Mouse (Mus musculus): ENCODE measurements around the gene Slc2a4. TPM values are rescaled to one million over a fixed set of nuclear protein-coding genes. Genes with fewer than 3 reads are reported as not detected.

Gene Slc2a4
- polyA plus RNA-seq (2014; fragmentation: Nextera tagmentation; extraction: Ambion mirVana) = 2.2 and 2.3 TPM in 2 replicates

- H3K9me3 ChIP-seq (ENCODE audit: control insufficient read depth, low read length) = no peaks in the 10 kb centered on the region
- H3K4me1 ChIP-seq (replicated peaks; ENCODE audit: control insufficient read depth, insufficient read depth, low read length) = peaks cover 6% of the 10 kb centered on the region; the same call in 1 of the 2 replicates
- H3K27ac ChIP-seq = no peak within 1 kb of the TSS; the same call in 1 of the 2 replicates
- WGBS = under 1% methylated on average over 34 of the region's 34 CpGs
- peaks cover 13% of the 10 kb centered on the region for H3K27me3 ChIP-seq (ENCODE audit: control insufficient read depth, insufficient read depth, low read length)
- no peaks in the 10 kb centered on the region; the same call in 1 of the 2 replicates for H3K36me3 ChIP-seq (replicated peaks; ENCODE audit: control insufficient read depth, insufficient read depth)
- DNase-seq (ENCODE audit: low spot score) (peak; percentile 82), ATAC-seq (ENCODE audit: low FRiP score) (peak; percentile 92)
- peak within 1 kb of the TSS; percentile 42; the same call in 1 of the 2 replicates for H3K9ac ChIP-seq
- peak within 1 kb of the TSS; percentile 40 for H3K4me3 ChIP-seq (replicated peaks; ENCODE audit: low read length)
- H3K4me2 ChIP-seq (replicated peaks) = peak within 1 kb of the TSS; percentile 58
Observed at GRCm38 (mm10) chr11:69948066-69948762, at the start of gene Slc2a4. Slc2a4 (minus strand) TSS chr11:69948188.

GRCm38 (mm10) chr11:69997070-69997509 lies 49.1 kb upstream of the Slc2a4 start:
- H3K4me3 ChIP-seq (replicated peaks; ENCODE audit: low read length) = peak overlapping the region; percentile 61
- WGBS = 1% methylated on average over 40 of the region's 44 CpGs
- H3K27me3 ChIP-seq (ENCODE audit: control insufficient read depth, insufficient read depth, low read length) = no peaks in the 10 kb centered on the region
- H3K9ac ChIP-seq = peak overlapping the region; percentile 76
- peak; percentile 18; the same call in 1 of the 2 replicates for ATAC-seq (ENCODE audit: low FRiP score)
- H3K4me2 ChIP-seq (replicated peaks) = peak overlapping the region; percentile 62
- H3K9me3 ChIP-seq (ENCODE audit: control insufficient read depth, low read length) = no peaks in the 10 kb centered on the region
- H3K36me3 ChIP-seq (replicated peaks; ENCODE audit: control insufficient read depth, insufficient read depth) = peaks cover 44% of the 10 kb centered on the region
- DNase-seq (ENCODE audit: low spot score) = peak; percentile 57
- peaks cover 30% of the 10 kb centered on the region for H3K4me1 ChIP-seq (replicated peaks; ENCODE audit: control insufficient read depth, insufficient read depth, low read length)
- H3K27ac ChIP-seq = peak overlapping the region; percentile 91

DNA sequence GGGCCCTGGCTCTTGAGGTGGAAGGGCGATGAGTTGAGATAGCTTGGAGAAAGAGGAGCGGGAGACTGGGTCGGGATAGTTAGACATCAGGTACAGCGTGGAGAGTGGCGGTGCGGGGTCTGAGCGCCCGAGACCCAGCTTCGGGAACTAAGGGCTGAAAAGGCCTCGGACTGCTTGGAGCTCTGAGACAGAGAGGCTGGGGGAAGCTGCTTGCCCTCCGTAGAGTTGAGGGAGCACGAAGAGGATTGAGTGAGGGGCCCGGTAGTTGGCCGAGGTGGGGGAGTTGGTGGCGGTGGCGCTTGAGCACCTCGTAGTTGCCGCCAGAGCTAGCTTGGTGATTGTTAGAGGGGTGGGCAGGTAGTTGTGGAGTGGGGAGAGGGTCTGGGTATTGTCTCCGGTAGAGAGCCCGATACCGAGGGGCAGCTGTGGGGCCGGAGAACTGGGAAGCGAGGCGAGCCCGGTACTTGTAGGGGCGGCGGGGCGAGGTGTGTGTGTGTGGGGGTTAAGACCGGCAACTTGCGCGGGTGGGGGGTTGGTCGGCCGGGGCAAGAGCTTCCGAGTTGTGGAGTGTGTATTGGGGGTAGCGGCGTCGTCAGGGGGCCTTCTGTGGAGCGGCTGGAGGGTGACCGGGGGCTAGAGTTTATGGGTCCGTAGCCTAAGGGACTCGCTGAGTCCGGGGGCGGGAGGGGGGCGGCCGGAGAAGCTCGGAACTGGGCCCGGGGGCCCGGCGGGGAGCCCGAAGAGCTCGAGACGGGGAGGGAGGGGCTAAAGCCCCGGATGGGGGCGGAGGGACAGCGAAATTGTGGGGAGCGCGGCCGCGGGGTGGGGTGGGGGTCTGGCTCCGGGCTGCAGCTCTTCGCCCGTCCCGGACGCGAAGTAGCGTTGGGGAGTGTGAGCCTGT lies 48.4 kb upstream of the Slc2a4 start:
- H3K4me1 ChIP-seq (replicated peaks; ENCODE audit: control insufficient read depth, insufficient read depth, low read length) = peaks cover 23% of the 10 kb centered on the region
- H3K4me2 ChIP-seq (replicated peaks) = peak overlapping the region; percentile 62
- 0 out of 2 replicates have a peak, but pooled peaks have one; percentile 0 for ATAC-seq (ENCODE audit: low FRiP score)

GRCm38 (mm10) chr11:69995391-69995960 lies 47.5 kb upstream of the Slc2a4 start, which contains the start of gene Phf23:
Phf23 (plus strand) TSS chr11:69995777.
- WGBS = 0% methylated on average over 36 of the region's 36 CpGs
- H3K27me3 ChIP-seq (ENCODE audit: control insufficient read depth, insufficient read depth, low read length) = no peaks in the 10 kb centered on the region

More for the DNA sequence above, 48.4 kb upstream of the Slc2a4 start:
- DNase-seq (ENCODE audit: low spot score) = no peak
- H3K4me3 ChIP-seq (replicated peaks; ENCODE audit: low read length) = peak overlapping the region; percentile 61
- WGBS = 2% methylated on average over 62 of the region's 66 CpGs
- H3K9ac ChIP-seq = peak overlapping the region; percentile 76
- no peaks in the 10 kb centered on the region for H3K27me3 ChIP-seq (ENCODE audit: control insufficient read depth, insufficient read depth, low read length)
- peaks cover 44% of the 10 kb centered on the region for H3K36me3 ChIP-seq (replicated peaks; ENCODE audit: control insufficient read depth, insufficient read depth)
- no peaks in the 10 kb centered on the region for H3K9me3 ChIP-seq (ENCODE audit: control insufficient read depth, low read length)
- H3K27ac ChIP-seq = peak overlapping the region; percentile 91

GRCm38 (mm10) chr11:69994401-69995090 lies 46.6 kb upstream of the Slc2a4 start:
- Histone ChIP-seq H3K4me1 (replicated peaks; ENCODE audit: control insufficient read depth, insufficient read depth, low read length) (peaks cover 20% of the 10 kb centered on the region), H3K4me2 (replicated peaks) (peak overlapping the region; percentile 43), H3K27ac (no peak overlapping the region), H3K36me3 (replicated peaks; ENCODE audit: control insufficient read depth, insufficient read depth) (peaks cover 46% of the 10 kb centered on the region), H3K9ac (no peak overlapping the region), H3K4me3 (replicated peaks; ENCODE audit: low read length) (peak overlapping the region; percentile 61), H3K9me3 (ENCODE audit: control insufficient read depth, low read length) (no peaks in the 10 kb centered on the region), H3K27me3 (ENCODE audit: control insufficient read depth, insufficient read depth, low read length) (no peaks in the 10 kb centered on the region)
- 84% methylated on average over 11 of the region's 11 CpGs for WGBS
- DNase-seq (ENCODE audit: low spot score) = no peak
- no peak for ATAC-seq (ENCODE audit: low FRiP score)

More at GRCm38 (mm10) chr11:69995391-69995960, 47.5 kb upstream of the Slc2a4 start, which contains the start of gene Phf23:
- Histone ChIP-seq H3K4me2 (replicated peaks) (peak within 1 kb of the TSS; percentile 62), H3K4me3 (replicated peaks; ENCODE audit: low read length) (peak within 1 kb of the TSS; percentile 61), H3K9me3 (ENCODE audit: control insufficient read depth, low read length) (no peaks in the 10 kb centered on the region), H3K36me3 (replicated peaks; ENCODE audit: control insufficient read depth, insufficient read depth) (peaks cover 44% of the 10 kb centered on the region), H3K9ac (peak within 1 kb of the TSS; percentile 76), H3K4me1 (replicated peaks; ENCODE audit: control insufficient read depth, insufficient read depth, low read length) (peaks cover 20% of the 10 kb centered on the region), H3K27ac (peak within 1 kb of the TSS; percentile 91)
- DNase-seq (ENCODE audit: low spot score) (peak; percentile 96), ATAC-seq (ENCODE audit: low FRiP score) (peak; percentile 85)

- Histone ChIP-seq H3K36me3 (replicated peaks; ENCODE audit: control insufficient read depth, insufficient read depth) (peaks cover 46% of the 10 kb centered on the region), H3K27ac (no peak overlapping the region), H3K27me3 (ENCODE audit: control insufficient read depth, insufficient read depth, low read length) (no peaks in the 10 kb centered on the region), H3K4me2 (replicated peaks) (peak overlapping the region; percentile 70), H3K9me3 (ENCODE audit: control insufficient read depth, low read length) (no peaks in the 10 kb centered on the region), H3K4me1 (replicated peaks; ENCODE audit: control insufficient read depth, insufficient read depth, low read length) (peaks cover 17% of the 10 kb centered on the region), H3K4me3 (replicated peaks; ENCODE audit: low read length) (peak overlapping the region; percentile 78), H3K9ac (peak overlapping the region; percentile 91; the same call in 1 of the 2 replicates)
- DNase-seq (ENCODE audit: low spot score) = no peak
- no peak for ATAC-seq (ENCODE audit: low FRiP score)
- 95% methylated on average over 3 of the region's 3 CpGs for WGBS
Observed at GRCm38 (mm10) chr11:69992932-69993331, 44.9 kb upstream of the Slc2a4 start.

DNA sequence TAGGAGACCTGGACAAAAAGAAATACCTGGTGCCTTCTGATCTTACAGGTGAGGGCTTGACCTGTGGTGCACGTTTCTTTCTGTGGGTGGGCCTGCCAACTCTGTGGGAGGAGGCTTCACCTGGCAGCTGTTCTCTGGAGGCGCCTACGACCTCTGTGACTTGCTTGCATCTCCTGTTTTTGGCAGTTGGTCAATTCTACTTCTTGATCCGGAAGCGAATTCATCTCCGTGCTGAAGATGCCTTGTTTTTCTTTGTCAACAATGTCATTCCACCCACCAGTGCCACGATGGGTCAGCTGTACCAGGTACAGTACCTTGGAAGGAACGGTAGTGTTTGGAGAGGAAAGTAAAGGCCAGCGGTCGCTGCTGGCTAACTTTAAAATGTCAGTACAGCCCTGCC lies 44.4 kb upstream of the Slc2a4 start:
- Histone ChIP-seq H3K9ac (peak overlapping the region; percentile 91), H3K4me1 (replicated peaks; ENCODE audit: control insufficient read depth, insufficient read depth, low read length) (peaks cover 11% of the 10 kb centered on the region), H3K36me3 (replicated peaks; ENCODE audit: control insufficient read depth, insufficient read depth) (peaks cover 49% of the 10 kb centered on the region), H3K4me2 (replicated peaks) (peak overlapping the region; percentile 70), H3K4me3 (replicated peaks; ENCODE audit: low read length) (peak overlapping the region; percentile 78), H3K9me3 (ENCODE audit: control insufficient read depth, low read length) (no peaks in the 10 kb centered on the region), H3K27me3 (ENCODE audit: control insufficient read depth, insufficient read depth, low read length) (no peaks in the 10 kb centered on the region), H3K27ac (no peak overlapping the region)
- WGBS = 88% methylated on average over 10 of the region's 10 CpGs
- no peak for DNase-seq (ENCODE audit: low spot score)
- ATAC-seq (ENCODE audit: low FRiP score) = no peak

- Histone ChIP-seq H3K4me2 (replicated peaks) (peak overlapping the region; percentile 70), H3K9ac (peak overlapping the region; percentile 91), H3K4me1 (replicated peaks; ENCODE audit: control insufficient read depth, insufficient read depth, low read length) (peaks cover 9% of the 10 kb centered on the region), H3K27ac (peak overlapping the region; percentile 92), H3K36me3 (replicated peaks; ENCODE audit: control insufficient read depth, insufficient read depth) (peaks cover 56% of the 10 kb centered on the region), H3K4me3 (replicated peaks; ENCODE audit: low read length) (peak overlapping the region; percentile 78), H3K27me3 (ENCODE audit: control insufficient read depth, insufficient read depth, low read length) (no peaks in the 10 kb centered on the region), H3K9me3 (ENCODE audit: control insufficient read depth, low read length) (no peaks in the 10 kb centered on the region)
- peak; percentile 13; the same call in 1 of the 2 replicates for ATAC-seq (ENCODE audit: low FRiP score)
- DNase-seq (ENCODE audit: low spot score) = no peak
- WGBS = under 1% methylated on average over 15 of the region's 15 CpGs
Observed at GRCm38 (mm10) chr11:69991711-69992110, 43.7 kb upstream of the Slc2a4 start.

Measured in hindbrain, embryonic 14.5 days (tissue).